Mouse (Mus musculus): ENCODE data around the gene Gcc2.
"Not testable (repeated sequence)": the region's sequence is repeated elsewhere in the genome, so short reads cannot be mapped to it uniquely, and the experiment has no call there.

The Gcc2 gene

DNA sequence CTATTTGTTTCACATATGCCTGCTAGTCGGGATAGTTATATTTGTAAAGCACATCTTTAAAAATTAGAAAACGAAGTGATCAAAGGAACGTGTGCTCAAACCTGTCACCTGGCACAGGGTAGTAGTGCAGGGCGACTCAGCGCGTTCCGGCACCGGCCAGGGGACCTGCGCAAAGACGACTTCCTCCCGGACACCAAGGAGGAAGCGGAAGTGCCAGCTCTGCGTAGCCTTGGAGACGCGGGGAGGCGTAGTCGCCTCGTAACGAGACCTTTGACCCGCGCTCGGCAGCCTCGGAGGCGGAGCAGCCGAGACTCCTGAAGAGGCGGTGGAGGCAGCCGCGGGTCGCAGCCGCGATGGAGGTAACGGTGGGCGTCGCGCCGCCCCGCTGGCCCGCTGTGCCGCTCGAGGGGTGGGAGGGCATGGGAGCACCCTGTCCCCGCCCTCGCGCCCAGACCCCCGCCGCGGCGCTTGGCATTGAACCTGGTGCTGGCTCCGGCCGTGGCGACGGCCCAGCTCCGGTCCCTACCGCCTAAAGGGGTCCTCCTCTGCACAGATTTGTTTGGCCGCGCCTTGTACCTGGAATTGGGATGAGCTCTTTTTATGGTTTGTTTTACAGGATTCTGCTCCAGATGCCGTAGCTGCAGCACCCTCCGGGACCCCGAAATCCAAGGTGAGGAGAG is at the start of gene Gcc2:
Gene Gcc2 (plus strand): TSS at position 285 of the 680 bp plus-strand sequence.
- DNase-seq (ENCODE audit: low read depth, low spot score) = peak; percentile 86

DNA sequence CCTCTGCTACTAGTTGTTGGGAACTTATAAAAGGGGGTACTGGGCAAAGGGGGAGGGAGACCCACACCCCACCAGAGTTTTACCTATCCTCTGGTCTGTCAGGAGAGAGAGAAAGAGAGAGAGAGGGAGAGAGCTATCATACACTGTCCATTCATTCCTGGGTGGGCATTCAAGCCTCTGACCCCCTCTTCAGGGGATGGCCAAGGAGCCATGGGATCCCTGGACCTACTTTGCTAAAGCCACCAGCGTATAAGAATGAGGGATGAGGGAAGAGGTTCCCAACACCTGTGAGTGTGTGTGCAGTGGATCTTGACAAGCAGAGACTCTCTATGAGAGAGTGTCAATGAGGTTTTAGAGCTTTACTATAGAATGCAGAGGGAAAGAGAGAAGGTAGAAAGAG is 49.3 kb upstream of the Gcc2 start:
- DNase-seq (ENCODE audit: low read depth, low spot score) = no peak

DNA sequence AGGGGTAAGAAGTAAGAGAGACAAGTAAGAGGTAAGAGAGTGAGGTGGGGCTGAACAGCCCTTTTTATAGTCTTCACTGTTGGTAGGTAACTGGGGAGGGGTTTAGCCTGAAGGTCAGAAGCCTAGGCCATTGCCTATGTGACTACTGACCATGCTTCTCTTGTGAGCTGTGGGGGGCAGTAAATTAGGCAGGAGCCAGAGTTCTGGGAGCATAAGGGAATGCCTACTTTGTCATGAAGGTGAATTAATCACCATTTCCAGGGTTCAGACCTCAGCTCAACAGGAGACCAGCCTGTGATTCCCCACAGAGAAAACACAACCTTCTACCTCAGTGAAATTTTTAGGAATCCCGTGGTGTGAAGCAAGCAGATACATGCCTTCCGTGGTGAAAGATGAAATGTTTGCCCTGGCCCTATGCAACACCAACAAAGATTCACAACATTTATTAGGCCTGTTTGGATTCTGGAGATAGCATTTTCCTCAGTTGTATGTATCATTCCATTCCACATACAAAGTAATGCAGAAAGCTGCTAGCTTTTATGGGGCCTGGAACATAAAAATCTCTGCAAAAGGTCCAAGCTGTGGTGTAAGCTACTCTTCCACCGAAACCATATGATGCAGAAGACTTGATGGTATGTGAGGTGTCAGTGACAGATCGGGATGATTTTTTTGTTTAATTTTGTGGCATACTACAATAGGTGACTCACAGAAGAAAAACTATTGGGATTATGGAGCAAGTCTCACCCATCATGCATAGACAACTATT is 48.5 kb upstream of the Gcc2 start:
- no peak for DNase-seq (ENCODE audit: low read depth, low spot score)

DNA sequence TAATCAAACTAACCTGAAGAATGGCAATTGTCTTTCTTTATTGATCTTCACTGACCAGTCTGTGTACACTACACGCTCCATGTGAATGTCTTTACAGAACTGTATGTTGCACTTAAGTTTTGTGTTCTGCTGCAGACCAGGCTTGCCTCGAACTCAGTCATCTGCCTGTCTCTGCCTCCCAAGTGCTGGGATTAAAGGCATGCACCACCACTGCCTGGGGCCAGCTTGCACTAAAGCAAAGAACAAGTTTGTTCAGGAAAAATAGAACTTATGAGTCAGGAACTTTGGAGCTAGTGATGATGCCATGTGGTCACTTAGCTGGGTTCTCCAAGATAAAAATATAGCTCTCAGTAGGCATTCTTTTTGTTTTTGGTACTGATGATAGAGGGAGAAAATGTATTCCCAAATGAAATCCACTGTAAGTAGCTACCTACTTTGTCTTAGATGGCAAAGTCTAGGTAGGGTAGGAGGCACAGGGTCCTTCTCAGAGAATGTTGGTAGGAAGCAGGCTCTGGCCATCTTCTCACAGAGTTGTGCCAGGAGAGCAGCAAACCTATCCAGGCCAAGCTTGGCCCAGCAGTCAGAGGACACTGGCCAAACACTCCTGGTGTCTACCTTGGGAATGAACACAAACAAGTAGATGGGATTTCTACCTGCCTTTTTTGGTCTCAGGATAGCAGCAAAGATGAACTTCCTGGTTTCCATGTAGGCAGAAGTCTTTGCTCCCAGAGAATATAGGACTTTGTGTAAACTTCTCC is 45.4 kb upstream of the Gcc2 start:
- no peak for DNase-seq (ENCODE audit: low read depth, low spot score)

DNA sequence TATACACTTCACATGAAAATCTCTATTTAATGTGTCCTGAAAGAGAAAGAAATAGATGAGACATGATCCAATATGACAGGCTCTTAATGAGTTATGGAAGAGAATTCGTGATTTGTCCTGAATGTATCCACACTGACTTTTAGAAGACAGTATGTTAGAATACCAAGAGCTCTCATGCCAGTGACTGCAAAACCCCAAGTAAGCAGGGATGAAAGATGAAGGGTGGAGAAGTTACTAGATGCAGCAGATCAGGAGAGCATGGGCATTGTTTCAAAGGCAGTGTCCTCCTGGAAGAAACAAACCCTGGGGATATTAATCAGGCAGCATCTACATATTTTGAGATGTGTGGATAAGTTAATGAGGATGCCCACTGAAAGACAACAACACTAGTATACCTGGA is 44.8 kb upstream of the Gcc2 start:
- DNase-seq (ENCODE audit: low read depth, low spot score) = no peak

DNA sequence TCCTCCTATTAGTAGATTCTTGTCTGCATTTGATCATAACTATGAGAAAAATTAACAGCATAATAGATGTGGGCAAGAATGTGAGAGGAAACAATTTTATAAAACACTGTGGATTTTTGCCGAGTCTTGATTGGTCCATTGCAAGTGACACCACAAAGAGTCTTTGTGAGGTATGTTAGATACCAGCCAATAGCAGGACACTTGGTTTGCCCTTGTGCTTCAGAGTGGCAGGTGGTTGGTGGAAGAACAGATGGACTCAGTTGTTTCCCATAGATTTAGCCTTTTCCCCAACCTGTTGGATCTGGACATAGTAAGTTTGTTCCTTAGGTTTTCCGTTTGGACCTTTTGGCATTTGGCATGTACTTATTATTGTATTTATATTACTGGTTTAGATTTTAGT is 44.1 kb upstream of the Gcc2 start:
- DNase-seq (ENCODE audit: low read depth, low spot score) = no peak

DNA sequence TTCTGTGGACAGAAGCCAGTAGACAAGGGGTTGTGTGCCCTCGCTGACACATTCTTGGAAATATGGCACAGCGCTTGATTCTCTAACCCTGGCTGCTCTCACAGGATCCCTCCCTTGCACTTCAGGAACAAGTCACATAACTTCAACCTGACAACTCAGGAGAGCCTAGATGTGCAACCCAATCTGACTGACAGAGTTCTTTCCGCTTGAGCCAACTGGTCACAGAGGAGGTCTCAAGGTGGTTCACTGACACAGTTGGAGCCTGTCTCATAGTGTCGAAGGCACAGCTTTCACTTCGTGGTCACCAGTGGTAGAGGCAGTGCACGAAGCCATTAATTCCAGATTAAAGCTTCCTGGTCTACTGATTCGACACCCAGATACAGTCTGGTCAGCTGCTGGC is 43.1 kb upstream of the Gcc2 start:
- no peak for DNase-seq (ENCODE audit: low read depth, low spot score)

DNA sequence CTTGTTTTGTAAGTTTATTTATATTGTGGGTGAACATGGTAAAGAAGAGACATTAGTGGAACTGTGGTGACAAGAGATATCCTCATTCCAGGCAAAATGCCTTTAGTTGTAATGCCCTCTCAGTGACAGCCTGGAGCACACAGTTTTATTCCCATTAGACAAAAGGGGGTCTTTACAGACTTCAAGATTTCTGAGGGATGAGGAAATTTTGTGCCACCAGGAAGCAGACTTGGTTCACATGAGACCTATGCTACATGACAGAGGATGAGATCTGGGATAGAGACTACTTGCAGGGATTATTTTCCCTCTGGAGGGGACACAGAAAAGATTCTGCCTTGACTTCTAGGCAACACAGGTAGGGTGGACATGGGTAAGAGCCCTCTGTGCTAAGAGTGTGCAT is 40.8 kb upstream of the Gcc2 start:
- no peak for DNase-seq (ENCODE audit: low read depth, low spot score)

DNA sequence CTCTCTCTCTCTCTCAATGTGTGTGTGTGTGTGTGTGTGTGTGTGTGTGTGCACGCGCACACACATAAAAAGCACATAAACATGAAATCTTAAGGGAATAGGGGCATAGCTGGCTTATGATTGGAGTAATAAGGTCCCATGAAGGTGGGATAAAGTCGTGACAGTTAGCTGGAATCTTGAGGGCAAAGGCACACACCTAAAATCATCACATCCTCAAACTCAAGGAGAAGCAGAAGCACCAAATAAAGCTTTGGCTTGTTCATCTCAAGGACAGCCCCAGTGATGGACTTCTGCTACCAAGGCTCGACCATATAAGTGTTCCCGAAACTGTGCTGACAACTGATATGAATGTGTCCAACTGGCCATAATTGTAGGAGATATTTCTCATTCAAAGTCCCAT is 40.4 kb upstream of the Gcc2 start:
- no peak for DNase-seq (ENCODE audit: low read depth, low spot score)

DNA sequence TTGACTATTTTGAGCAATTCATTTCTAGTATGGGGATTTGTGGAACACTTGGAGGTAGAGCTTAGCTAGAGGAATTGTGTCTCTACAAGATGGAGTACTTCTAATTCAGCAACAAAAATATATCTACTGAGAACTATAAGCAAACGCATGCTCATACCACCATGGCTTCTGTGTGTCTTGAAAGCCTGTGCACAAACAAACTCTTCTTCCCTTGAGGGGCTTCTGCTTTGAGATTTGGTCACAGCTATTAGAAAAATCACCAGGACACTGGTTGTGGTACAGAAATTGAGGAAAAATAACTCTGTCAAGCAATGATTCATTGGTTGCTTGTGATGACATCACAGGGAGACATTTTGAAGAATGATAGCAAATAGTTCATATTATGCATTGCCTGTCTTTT is 39.9 kb upstream of the Gcc2 start:
- DNase-seq (ENCODE audit: low read depth, low spot score) = no peak

DNA sequence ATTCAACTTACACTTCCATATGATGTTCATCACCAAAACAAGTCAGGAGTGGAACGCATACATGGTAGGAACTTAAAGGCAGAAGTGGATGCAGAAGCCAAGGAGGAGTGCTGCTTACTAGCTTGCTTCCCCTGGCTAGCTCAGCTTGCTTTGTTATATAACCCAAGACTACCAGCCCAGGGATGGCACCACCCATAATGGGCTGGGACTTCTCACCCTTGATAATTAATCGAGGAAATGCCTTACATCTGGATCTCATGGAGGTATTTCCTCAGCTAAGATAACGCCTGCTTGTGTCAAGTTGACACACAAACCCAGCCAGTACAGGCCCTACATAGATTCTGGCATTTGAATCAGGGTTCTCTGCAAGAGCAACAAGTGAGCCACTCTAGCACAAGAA is 37.9 kb upstream of the Gcc2 start:
- no peak for DNase-seq (ENCODE audit: low read depth, low spot score)

DNA sequence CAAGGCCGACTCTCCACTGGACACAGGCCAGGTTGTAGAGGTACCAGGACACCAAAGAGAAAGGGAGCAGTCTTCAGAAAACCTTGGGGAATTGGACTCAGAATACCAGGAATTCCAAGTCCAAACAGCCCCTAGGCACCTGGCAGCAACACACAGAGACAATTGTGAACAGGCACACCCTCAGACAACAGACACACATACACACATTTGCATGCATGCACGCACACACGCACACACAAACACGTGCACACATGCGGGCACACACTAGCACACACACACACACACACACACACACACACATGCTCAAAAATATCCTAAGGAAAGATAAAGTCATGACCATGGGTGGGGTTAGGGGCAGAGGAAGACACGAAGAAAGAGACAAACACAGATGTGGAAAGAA is 34.6 kb upstream of the Gcc2 start:
- DNase-seq (ENCODE audit: low read depth, low spot score) = no peak

DNA sequence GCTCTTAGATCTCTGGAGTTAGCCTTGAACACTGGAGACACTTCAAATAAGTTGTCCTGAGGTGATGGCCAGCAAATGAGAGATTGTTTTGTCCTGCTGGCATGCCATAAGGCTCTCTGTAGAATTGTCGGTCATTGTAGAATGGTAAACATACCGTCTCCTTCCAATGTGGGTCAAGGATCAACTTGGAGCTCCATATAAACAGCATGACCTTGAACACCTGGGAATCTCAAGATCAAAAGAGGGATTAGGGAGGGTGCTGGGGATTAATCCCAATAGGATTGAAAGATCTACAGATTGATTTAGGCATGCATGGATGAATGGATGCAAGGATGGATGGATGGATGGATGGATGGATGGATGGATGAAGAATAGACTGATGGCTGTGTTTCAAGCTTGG is 33.7 kb upstream of the Gcc2 start:
- DNase-seq (ENCODE audit: low read depth, low spot score) = not testable (repeated sequence)

DNA sequence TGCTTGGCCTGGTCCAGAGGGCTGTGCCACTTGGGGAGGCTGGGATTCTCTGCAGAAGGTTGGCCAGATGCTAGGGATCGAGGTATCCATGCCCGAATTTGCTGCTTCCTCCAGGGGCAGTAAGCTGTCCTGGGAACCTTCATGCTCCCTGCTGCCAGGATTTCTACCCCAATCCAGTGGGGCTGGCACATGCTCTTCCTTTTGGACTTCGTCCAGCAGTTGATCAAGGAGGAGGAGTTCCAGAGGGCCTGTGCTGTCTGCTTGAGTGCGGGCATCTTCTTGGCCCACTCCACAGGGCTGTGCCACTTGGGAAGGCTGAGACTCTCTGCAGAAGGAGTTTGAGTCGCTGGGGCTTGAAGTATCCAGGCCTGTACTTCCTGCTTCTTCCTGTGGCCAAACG is 32.1 kb upstream of the Gcc2 start:
- DNase-seq (ENCODE audit: low read depth, low spot score) = not testable (repeated sequence)

DNA sequence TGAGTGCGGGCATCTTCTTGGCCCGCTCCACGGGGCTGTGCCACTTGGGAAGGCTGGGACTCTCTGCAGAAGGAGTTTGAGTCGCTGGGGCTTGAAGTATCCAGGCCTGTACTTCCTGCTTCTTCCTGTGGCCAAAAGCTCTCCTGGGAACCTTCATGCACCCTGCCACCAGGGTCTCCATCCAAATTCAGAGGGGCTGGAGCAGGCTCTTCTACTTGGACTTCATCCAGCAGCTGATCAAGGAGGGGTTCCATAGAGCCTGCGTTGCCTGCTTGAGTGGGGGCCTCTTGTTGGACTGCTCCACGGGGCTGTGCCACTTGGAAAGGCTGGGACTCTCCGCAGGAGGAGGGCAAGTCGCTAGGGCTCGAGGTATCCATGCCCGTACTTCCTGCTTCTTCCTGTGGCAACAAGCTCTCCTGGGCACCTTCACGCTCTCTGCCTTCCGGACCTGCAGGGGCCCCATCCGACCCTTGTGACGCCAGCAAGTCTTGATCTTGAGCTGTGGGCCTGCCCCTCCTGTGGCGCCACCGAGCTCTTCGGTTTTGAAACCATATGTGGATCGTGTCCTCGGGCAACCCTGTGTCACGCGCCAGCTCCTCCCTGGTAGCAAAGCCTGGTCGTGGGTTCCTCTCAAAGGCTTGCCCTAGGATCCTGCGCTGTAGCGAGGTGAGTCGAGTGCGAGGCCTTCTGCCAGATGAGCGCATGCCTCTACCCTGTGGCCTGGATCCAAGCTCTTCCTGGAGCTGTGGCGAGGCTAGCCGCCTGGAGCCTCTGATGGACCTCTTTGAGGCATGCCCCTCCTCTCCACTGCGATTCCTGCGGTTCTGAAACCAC is 31.1 kb upstream of the Gcc2 start:
- not testable (repeated sequence) for DNase-seq (ENCODE audit: low read depth, low spot score)

DNA sequence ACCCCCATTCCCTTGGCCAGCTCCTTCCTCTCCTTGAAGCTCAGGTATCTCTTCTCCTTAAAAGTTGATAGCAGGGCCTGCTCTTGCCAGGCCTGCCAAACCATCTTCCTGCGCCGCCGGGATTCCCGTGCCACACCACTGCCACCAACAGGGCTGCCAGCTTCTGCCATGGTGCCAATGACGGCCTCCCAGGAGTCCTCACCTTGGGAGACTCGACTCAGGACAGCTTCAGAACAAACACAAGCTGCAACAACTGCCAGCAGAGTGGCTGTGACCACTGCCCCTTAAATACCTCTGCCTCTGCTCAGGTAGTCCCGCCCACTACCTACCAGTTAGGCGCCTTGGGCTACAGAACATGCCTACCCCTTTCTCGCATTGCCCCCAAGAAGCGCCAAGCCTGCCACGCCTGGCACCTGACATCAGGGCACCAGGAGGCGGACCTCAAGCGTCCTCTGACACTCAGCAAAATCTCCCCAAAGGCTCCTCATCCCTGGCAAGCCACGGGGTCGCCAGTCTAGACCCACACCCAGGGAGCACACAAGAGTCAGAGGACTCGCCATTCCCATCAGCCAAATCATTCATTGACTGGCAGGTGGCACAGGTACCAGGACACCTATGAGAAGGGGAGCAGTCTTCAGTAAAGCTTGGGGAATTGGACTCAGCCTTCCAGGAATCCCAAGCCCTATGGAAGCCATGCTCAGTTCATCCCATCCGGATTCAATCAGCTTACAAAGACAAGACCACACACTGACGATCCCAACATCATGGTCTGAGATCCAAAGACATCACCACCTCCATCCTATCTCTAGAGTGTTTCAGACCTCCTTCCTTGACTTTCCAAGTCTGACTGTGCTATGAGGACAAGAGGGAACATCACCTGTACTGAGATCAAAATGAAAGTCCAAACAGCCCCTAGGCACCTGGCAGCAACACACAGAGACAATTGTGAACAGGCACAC is 30.2 kb upstream of the Gcc2 start, which contains the start of gene AW822073:
Gene AW822073 (minus strand): TSS at position 104 of the 959 bp plus-strand sequence.
- not testable (repeated sequence) for DNase-seq (ENCODE audit: low read depth, low spot score)

DNA sequence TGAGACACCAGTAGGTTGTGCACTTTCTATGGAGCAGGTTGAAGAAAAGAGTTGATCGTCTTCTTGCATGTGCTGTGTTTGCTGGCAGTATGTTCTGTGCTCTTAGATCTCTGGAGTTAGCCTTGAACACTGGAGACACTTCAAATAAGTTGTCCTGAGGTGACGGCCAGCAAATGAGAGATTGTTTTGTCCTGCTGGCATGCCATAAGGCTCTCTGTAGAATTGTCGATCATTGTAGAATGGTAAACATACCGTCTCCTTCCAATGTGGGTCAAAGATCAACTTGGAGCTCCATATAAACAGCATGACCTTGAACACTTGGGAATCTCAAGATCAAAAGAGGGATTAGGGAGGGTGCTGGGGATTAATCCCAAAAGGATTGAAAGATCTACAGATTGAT is 28.9 kb upstream of the Gcc2 start:
- DNase-seq (ENCODE audit: low read depth, low spot score) = not testable (repeated sequence)

DNA sequence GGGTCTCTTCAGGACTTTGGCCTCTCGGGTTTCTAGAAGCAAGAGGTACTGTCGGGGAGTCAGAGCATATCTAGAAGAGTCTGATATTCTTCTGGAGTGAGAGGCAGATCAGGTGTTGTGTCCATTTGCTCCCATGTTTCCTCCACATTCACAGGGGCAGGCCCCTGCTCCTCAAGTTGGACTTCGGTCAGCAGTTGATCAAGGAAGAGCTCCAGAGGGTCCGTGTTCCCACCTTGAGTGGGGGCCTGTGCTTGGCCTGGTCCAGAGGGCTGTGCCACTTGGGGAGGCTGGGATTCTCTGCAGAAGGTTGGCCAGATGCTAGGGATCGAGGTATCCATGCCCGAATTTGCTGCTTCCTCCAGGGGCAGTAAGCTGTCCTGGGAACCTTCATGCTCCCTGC is 27.5 kb upstream of the Gcc2 start:
- not testable (repeated sequence) for DNase-seq (ENCODE audit: low read depth, low spot score)

DNA sequence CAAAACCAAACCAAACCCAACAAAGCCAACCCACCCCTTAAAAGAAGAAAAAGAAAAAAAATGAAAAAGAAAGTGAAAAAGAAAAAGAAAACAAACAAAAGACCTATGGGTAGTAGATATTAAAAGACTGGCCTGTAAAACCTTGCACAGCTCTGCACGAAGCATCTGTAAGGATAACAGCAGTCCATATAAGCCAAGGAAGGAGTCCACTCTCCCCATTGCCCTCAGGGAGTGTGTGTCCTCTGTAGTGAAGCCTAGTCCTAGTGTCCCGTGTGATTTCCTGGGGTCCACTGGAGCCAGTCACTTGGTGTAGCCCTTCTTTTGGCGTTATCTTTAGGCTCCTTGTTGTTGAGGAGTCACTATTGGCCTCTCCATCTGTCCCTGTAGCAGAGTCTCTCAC is 25.3 kb upstream of the Gcc2 start:
- not testable (repeated sequence) for DNase-seq (ENCODE audit: low read depth, low spot score)

DNA sequence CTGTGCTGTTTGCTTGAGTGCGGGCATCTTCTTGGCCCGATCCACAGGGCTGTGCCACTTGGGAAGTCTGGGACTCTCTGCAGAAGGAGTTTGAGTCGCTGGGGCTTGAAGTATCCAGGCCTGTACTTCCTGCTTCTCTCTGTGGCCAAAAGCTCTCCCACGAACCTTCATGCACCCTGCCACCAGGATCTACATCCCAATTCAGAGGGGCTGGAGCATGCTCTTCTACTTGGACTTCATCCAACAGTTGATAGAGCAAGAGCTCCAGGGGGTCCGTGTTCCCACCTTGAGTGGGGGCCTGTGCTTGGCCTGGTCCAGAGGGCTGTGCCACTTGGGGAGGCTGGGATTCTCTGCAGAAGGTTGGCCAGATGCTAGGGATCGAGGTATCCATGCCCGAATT is 24.2 kb upstream of the Gcc2 start:
- DNase-seq (ENCODE audit: low read depth, low spot score) = not testable (repeated sequence)
